Mouse (Mus musculus) myocyte (in vitro differentiated cells): Measurements from ENCODE around the gene Rhag. TPM values are rescaled to one million over a fixed set of nuclear protein-coding genes. Genes with fewer than 3 reads are reported as not detected.

ENCODE experiments used
- H3K27me3 ChIP-seq: one replicate; pipeline ENCODE4 v1.6.1; 2011; ENCODE audit not compliant: control insufficient read depth, insufficient read depth, insufficient read length
- H3K36me3 ChIP-seq: one replicate; pipeline ENCODE4 v1.6.1; 2011; ENCODE audit not compliant: control insufficient read depth, insufficient read depth
- H3K4me2 ChIP-seq: one replicate; pipeline ENCODE4 v1.6.1; 2011; ENCODE audit warnings: low read depth, control low read depth
- H3K4me3 ChIP-seq: one replicate; pipeline ENCODE4 v1.5.1; 2011; ENCODE audit warnings: mild to moderate bottlenecking, control low read depth, moderate library complexity
- H3K79me2 ChIP-seq: one replicate; pipeline ENCODE4 v1.6.1; 2011; ENCODE audit not compliant: control insufficient read depth, insufficient read depth
- H3ac ChIP-seq: one replicate; pipeline ENCODE4 v1.6.1; 2011; ENCODE audit not compliant: control insufficient read depth, insufficient read length
- CEBPB ChIP-seq: IDR thresholded peaks from 2 replicates; pipeline ENCODE4 v1.6.1; 2011; ENCODE audit warnings: mild to moderate bottlenecking, moderate library complexity; ENCODE audit not compliant: poor library complexity, insufficient read depth, severe bottlenecking
- E2F4 ChIP-seq: IDR thresholded peaks from one replicate; pipeline ENCODE4 v1.6.1; 2011; ENCODE audit warnings: mild to moderate bottlenecking, control low read depth, moderate library complexity; ENCODE audit not compliant: insufficient read depth
- MAX ChIP-seq: IDR thresholded peaks from one replicate; pipeline ENCODE4 v1.6.1; 2011; ENCODE audit warnings: low read depth, mild to moderate bottlenecking, control low read depth
- MYOD1 ChIP-seq, 3 experiments: IDR thresholded peaks; one replicate each; pipeline ENCODE4 v1.6.1; 2011; ENCODE audit warnings: control low read depth in 2 of 3, low read depth in 2 of 3, mild to moderate bottlenecking in 2 of 3, moderate library complexity in 1 of 3; ENCODE audit not compliant: insufficient read length in 2 of 3, control insufficient read depth in 1 of 3
- MYOG ChIP-seq, 3 experiments: IDR thresholded peaks; one replicate each; pipeline ENCODE4 v1.6.1; 2011; ENCODE audit warnings: control low read depth in 2 of 3, low read depth in 2 of 3, mild to moderate bottlenecking in 2 of 3; ENCODE audit not compliant: insufficient read length in 2 of 3, control insufficient read depth in 1 of 3, insufficient read depth in 1 of 3
- POLR2A ChIP-seq: IDR thresholded peaks from one replicate; pipeline ENCODE4 v1.6.1; 2011; ENCODE audit warnings: low read depth, mild to moderate bottlenecking, control low read depth, moderate library complexity; ENCODE audit not compliant: insufficient read length
- POLR2AphosphoS2 ChIP-seq: IDR thresholded peaks from one replicate; pipeline ENCODE4 v1.6.1; 2011; ENCODE audit warnings: low read depth, control low read depth; ENCODE audit not compliant: insufficient read length
- REST ChIP-seq: IDR thresholded peaks from one replicate; pipeline ENCODE4 v1.6.1; 2011; ENCODE audit warnings: mild to moderate bottlenecking, control low read depth, moderate library complexity; ENCODE audit not compliant: insufficient read depth, insufficient read length
- SRF ChIP-seq: IDR thresholded peaks from one replicate; pipeline ENCODE4 v1.6.1; 2011; ENCODE audit warnings: low read depth; ENCODE audit not compliant: control insufficient read depth, insufficient read length
- TCF12 ChIP-seq: IDR thresholded peaks from one replicate; pipeline ENCODE4 v1.6.1; 2011; ENCODE audit warnings: mild to moderate bottlenecking, control low read depth; ENCODE audit not compliant: poor library complexity, insufficient read depth, severe bottlenecking
- TCF3 ChIP-seq: IDR thresholded peaks from one replicate; pipeline ENCODE4 v1.6.1; 2011; ENCODE audit warnings: low read depth, control low read depth; ENCODE audit not compliant: insufficient read length
- USF1 ChIP-seq: IDR thresholded peaks from one replicate; pipeline ENCODE4 v1.6.1; 2011; ENCODE audit warnings: low read depth, mild to moderate bottlenecking, control low read depth, moderate library complexity
- polyA plus RNA-seq: library from polyadenylated mRNA; unstranded; fragments of >200 nt; fragmentation: generic; extraction: Trizol; gene quantifications from one replicate; pipeline ENCODE4 v1.2.1, GENCODE M21; 2012; ENCODE audit warnings: missing spikeins

Gene Rhag
- polyA plus RNA-seq, 1 experiment: not detected

GRCm38 (mm10) chr17:40874701-40875100, 63.8 kb downstream of the Rhag start:
- H3K4me3 ChIP-seq: no peak overlapping the region
- no peak overlapping the region for H3K4me2 ChIP-seq
- H3K79me2 ChIP-seq: peaks cover 4% of the 10 kb centered on the region
- no peaks in the 10 kb centered on the region for H3K36me3 ChIP-seq
- no peaks in the 10 kb centered on the region for H3K27me3 ChIP-seq
- no peak overlapping the region for H3ac ChIP-seq
- TF ChIP-seq SRF (no peak), POLR2A (no peak), TCF3 (no peak), MYOD1 (IDR thresholded peaks at IDR 0.05; ENCODE audit: control insufficient read depth in 1 of 3, insufficient read length in 2 of 3, low read depth in 2 of 3) (no peak), USF1 (no peak), REST (no peak), CEBPB (no peak), POLR2AphosphoS2 (no peak), MAX (no peak), TCF12 (no peak), E2F4 (no peak), MYOG (IDR thresholded peaks at IDR 0.05; ENCODE audit: control insufficient read depth in 1 of 3, insufficient read depth in 1 of 3, insufficient read length in 2 of 3, low read depth in 2 of 3) (no peak)

GRCm38 (mm10) chr17:40875568-40875967, 64.6 kb downstream of the Rhag start:
- Histone ChIP-seq H3ac (no peak overlapping the region), H3K4me2 (no peak overlapping the region), H3K36me3 (no peaks in the 10 kb centered on the region), H3K27me3 (no peaks in the 10 kb centered on the region), H3K4me3 (no peak overlapping the region), H3K79me2 (peaks cover 4% of the 10 kb centered on the region)
- no peak for TF ChIP-seq SRF
- no peak for TF ChIP-seq TCF12
- no peak for TF ChIP-seq POLR2AphosphoS2
- no peak for TF ChIP-seq TCF3
- no peak for TF ChIP-seq USF1
- no peak for TF ChIP-seq MYOG (IDR thresholded peaks at IDR 0.05; ENCODE audit: control insufficient read depth in 1 of 3, insufficient read depth in 1 of 3, insufficient read length in 2 of 3, low read depth in 2 of 3)
- TF ChIP-seq E2F4: no peak
- no peak for TF ChIP-seq MAX
- TF ChIP-seq REST: no peak
- no peak for TF ChIP-seq MYOD1 (IDR thresholded peaks at IDR 0.05; ENCODE audit: control insufficient read depth in 1 of 3, insufficient read length in 2 of 3, low read depth in 2 of 3)
- no peak for TF ChIP-seq CEBPB
- no peak for TF ChIP-seq POLR2A

DNA sequence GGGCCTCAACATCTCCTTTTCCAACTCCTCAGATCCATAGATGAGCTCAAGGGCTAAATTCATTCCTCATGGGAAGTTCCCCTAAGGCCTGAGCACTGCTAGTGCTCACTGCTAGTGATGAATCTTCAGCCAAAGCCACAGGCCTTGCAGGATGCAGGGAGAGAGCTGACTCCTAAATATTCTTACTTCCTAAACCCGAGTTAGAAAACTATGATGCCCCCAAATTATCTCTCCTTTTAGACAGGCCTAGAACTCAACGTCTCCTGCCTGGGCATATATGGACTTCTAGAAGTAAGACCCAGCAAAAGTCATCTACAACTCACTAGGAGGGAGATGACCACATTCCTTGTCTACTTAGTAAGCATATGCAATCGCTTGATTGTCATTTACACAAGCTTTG, 66.8 kb downstream of the Rhag start:
- peak overlapping the region; percentile 84 for H3K4me2 ChIP-seq
- TF ChIP-seq CEBPB (no peak), REST (no peak)
- peak overlapping the region; percentile 77 for H3K4me3 ChIP-seq
- peaks cover 4% of the 10 kb centered on the region for H3K79me2 ChIP-seq
- H3K27me3 ChIP-seq: no peaks in the 10 kb centered on the region
- H3ac ChIP-seq: no peak overlapping the region
- no peaks in the 10 kb centered on the region for H3K36me3 ChIP-seq

DNA sequence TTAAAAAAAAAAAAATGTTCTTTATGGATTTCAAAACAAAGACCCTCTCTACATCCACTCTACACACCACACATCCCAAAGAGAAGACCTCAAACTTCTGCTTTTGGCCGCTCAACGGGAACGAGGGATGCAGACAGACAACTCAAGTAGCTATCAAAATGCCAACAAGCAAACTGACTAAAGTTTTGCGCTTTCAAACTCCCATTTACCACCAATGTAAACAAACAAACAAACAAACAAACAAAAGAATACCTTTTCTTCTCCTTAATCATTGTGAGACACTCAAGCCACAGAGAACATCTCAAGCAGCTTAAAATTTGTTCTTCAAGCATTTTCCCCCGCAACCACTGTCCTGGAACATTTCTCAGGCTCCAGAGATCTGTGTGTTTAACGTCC, 68.6 kb downstream of the Rhag start:
- no peaks in the 10 kb centered on the region for H3K27me3 ChIP-seq
- peaks cover 4% of the 10 kb centered on the region for H3K79me2 ChIP-seq
- no peaks in the 10 kb centered on the region for H3K36me3 ChIP-seq
- H3K4me2 ChIP-seq: peak overlapping the region; percentile 84
- TF ChIP-seq TCF12 (no peak), SRF (no peak), E2F4 (no peak), MAX (no peak), REST (no peak), MYOD1 (IDR thresholded peaks at IDR 0.05; ENCODE audit: control insufficient read depth in 1 of 3, insufficient read length in 2 of 3, low read depth in 2 of 3) (no peak), CEBPB (no peak), USF1 (no peak), POLR2A (no peak)
- peak overlapping the region; percentile 77 for H3K4me3 ChIP-seq
- H3ac ChIP-seq: peak overlapping the region; percentile 10

- Histone ChIP-seq H3K79me2 (peaks cover 4% of the 10 kb centered on the region), H3K4me2 (peak within 1 kb of the TSS; percentile 84)
- TF ChIP-seq E2F4: no peak
- TF ChIP-seq POLR2A: peak; percentile 59
- no peak for TF ChIP-seq MAX
- TF ChIP-seq POLR2AphosphoS2: peak; percentile 52
- TF ChIP-seq TCF3: no peak
These were observed 69.2 kb downstream of the Rhag start, which contains the start of gene 9130008F23Rik for GRCm38 (mm10) chr17:40879924-40880691. TSS of gene 9130008F23Rik (minus strand) at chr17:40880559.

More at GRCm38 (mm10) chr17:40879924-40880691, 69.2 kb downstream of the Rhag start, which contains the start of gene 9130008F23Rik:
- Histone ChIP-seq H3ac (peak within 1 kb of the TSS; percentile 10), H3K4me3 (peak within 1 kb of the TSS; percentile 77), H3K36me3 (no peaks in the 10 kb centered on the region), H3K27me3 (no peaks in the 10 kb centered on the region)
